In the genomic region with DNA sequence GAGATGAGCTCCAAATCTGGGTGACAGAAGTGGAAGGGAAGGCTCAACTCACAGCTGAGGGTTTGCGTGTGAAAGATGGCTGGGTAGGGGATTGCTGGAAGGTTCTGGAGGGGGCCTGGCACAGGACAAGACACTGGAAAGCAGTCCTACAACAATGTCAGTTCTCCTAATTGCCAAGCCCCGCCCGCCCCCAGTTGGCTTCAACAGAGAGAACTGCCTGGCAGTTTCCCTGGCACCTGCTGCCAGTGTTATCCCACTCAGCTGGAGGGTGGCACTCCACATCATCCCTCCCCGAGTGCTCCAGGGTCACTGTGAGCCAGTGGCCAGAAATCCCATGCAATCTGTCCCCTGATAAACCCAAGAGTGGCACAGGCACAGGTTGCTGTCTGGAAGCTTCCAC, we compare ENCODE assay signal across 22 mouse cellular contexts. TPM values are rescaled to one million over a fixed set of nuclear protein-coding genes. Genes with fewer than 3 reads are reported as not detected.
DNase-seq lines count a peak whose midpoint lies in the region; ATAC-seq and TF ChIP-seq lines count a peak whose summit lies in the region.
"Had no signal": no experiment of that assay in that cellular context is flagged by ENCODE, and none has a peak within 500 bp of the region (broad histone marks: within the 10 kb centered on the region; RNA-seq: fewer than 3 reads in every experiment).

No protein-coding gene starts in this region.

- H3K9ac ChIP-seq in forebrain, postnatal 0 days = no peak overlapping the region
- no peak overlapping the region for H3K9ac ChIP-seq in forebrain, embryonic 11.5 days (ENCODE audit: low read length)
- H3K9ac ChIP-seq: forebrain, embryonic 15.5 days; heart, embryonic 15.5 days; hindbrain, embryonic 14.5 days had no signal

- no peaks in the 10 kb centered on the region for H3K36me3 ChIP-seq in forebrain, postnatal 0 days (ENCODE audit: insufficient read depth)
- H3K36me3 ChIP-seq in forebrain, embryonic 11.5 days (ENCODE audit: control insufficient read depth, insufficient read depth, low read length) = no peaks in the 10 kb centered on the region
- H3K36me3 ChIP-seq: embryonic facial prominence, embryonic 10.5 days; forebrain, embryonic 15.5 days; G1E; heart, embryonic 15.5 days had no signal

- intact Hi-C loops in left cerebral cortex, postnatal 4 days (cut with DNase I) = no loop called here
- intact Hi-C loops in left cerebral cortex, adult 2 months (cut with DNase I) = no loop called here

- H3K27me3 ChIP-seq in forebrain, postnatal 0 days (ENCODE audit: insufficient read depth, low read length) = no peaks in the 10 kb centered on the region
- H3K27me3 ChIP-seq in forebrain, embryonic 11.5 days (ENCODE audit: control insufficient read depth, insufficient read depth, low read length) = peaks cover 3% of the 10 kb centered on the region; the same call in 1 of the 2 replicates
- H3K27me3 ChIP-seq: heart, embryonic 15.5 days had no signal

- WGBS in forebrain, postnatal 0 days = 40% methylated on average over 4 of the region's 4 CpGs
- 93% methylated on average over 4 of the region's 4 CpGs for WGBS in forebrain, embryonic 11.5 days

- no peak for TF ChIP-seq CTCF in forebrain, postnatal 0 days (IDR thresholded peaks at IDR 0.05; ENCODE audit: low read depth)
- no peak for TF ChIP-seq CTCF in left cerebral cortex, adult 2 months (IDR thresholded peaks at IDR 0.05)

- H3K4me2 ChIP-seq in forebrain, postnatal 0 days (ENCODE audit: low read depth) = no peak overlapping the region
- H3K4me2 ChIP-seq in forebrain, embryonic 11.5 days (ENCODE audit: low read depth, low read length, severe bottlenecking) = no peak overlapping the region
- H3K4me2 ChIP-seq: forebrain, embryonic 15.5 days; heart, embryonic 11.5 days; heart, embryonic 15.5 days; hindbrain, embryonic 14.5 days had no signal

- no peak overlapping the region for H3K27ac ChIP-seq in forebrain, postnatal 0 days (ENCODE audit: low read depth, low read length)
- no peak overlapping the region for H3K27ac ChIP-seq in forebrain, embryonic 11.5 days (ENCODE audit: low read depth, low read length)
- H3K27ac ChIP-seq in left cerebral cortex, adult 2 months = no peak overlapping the region
- H3K27ac ChIP-seq: embryonic facial prominence, embryonic 10.5 days; forebrain, embryonic 15.5 days; heart, adult 2 months; heart, embryonic 15.5 days; hindbrain, embryonic 14.5 days had no signal

- no peak overlapping the region for H3K4me3 ChIP-seq in forebrain, postnatal 0 days (ENCODE audit: low read depth, low read length)
- H3K4me3 ChIP-seq in forebrain, embryonic 11.5 days (ENCODE audit: low read depth, low read length) = no peak overlapping the region
- no peak overlapping the region for H3K4me3 ChIP-seq in left cerebral cortex, adult 2 months
- H3K4me3 ChIP-seq: embryonic facial prominence, embryonic 10.5 days; forebrain, embryonic 15.5 days; heart, adult 2 months; heart, embryonic 15.5 days had no signal

- DNase-seq in cerebellum, adult 9-11 months = peak; percentile 25
- DNase-seq in cerebellum, postnatal 36 days = no peak
- no peak for DNase-seq in forebrain, postnatal 0 days
- DNase-seq in forebrain, embryonic 11.5 days (ENCODE audit: low spot score) = no peak
- DNase-seq in layer of hippocampus, adult 9-11 months = peak; percentile 44
- DNase-seq in layer of hippocampus, postnatal 25 days (ENCODE audit: extremely low spot score in 1 of 2, low spot score in 1 of 2) = no peak
- peak; percentile 85 for DNase-seq in left cerebral cortex, postnatal 4 days
- no peak for DNase-seq in left cerebral cortex, adult 2 months (ENCODE audit: extremely low spot score in 1 of 2, low spot score in 2 of 2)
- DNase-seq: adrenal gland, adult 8-10 months; adrenal gland, postnatal 36 days; B cell, adult 2 months; cerebellum, adult 11-12 months; heart, adult 2 months; heart, postnatal 14 days had no signal

- no peaks in the 10 kb centered on the region for H3K4me1 ChIP-seq in forebrain, postnatal 0 days (ENCODE audit: insufficient read depth)
- 0 out of 2 replicates have a peak, but pooled peaks cover under 1% of the 10 kb centered on the region for H3K4me1 ChIP-seq in forebrain, embryonic 11.5 days (replicated peaks; ENCODE audit: control insufficient read depth, insufficient read depth, low read length)
- H3K4me1 ChIP-seq: heart, embryonic 15.5 days had no signal

- H3K9me3 ChIP-seq in forebrain, postnatal 0 days (ENCODE audit: low read length) = no peaks in the 10 kb centered on the region
- no peaks in the 10 kb centered on the region for H3K9me3 ChIP-seq in forebrain, embryonic 11.5 days (ENCODE audit: control insufficient read depth, low read length)
- H3K9me3 ChIP-seq: embryonic facial prominence, embryonic 10.5 days; forebrain, embryonic 15.5 days; G1E; heart, embryonic 15.5 days had no signal

- ATAC-seq in forebrain, postnatal 0 days = peak; percentile 34; the same call in 1 of the 2 replicates
- no peak for ATAC-seq in forebrain, embryonic 11.5 days (replicated peaks; ENCODE audit: low FRiP score)
- ATAC-seq: CD4-positive, CD25-positive, alpha-beta regulatory T cell, adult 4 months; forebrain, embryonic 15.5 days; intestine, embryonic 16.5 days had no signal

RNA-seq across cellular contexts. Expression of gene Lmo1, which starts 23.9 kb away (rescaled TPM):
- 59.4 and 75.5 TPM in 2 replicates for total RNA-seq in forebrain, postnatal 0 days (2014; rRNA removed)
- 84.0 and 86.5 TPM in 2 replicates for polyA plus RNA-seq in forebrain, postnatal 0 days (2015; fragmentation: Nextera tagmentation; extraction: Ambion mirVana)
- polyA plus RNA-seq in forebrain, embryonic 11.5 days (2014; fragmentation: Nextera tagmentation; extraction: Ambion mirVana) = 114 and 145 TPM in 2 replicates
- total RNA-seq in layer of hippocampus, postnatal 25 days (2021) = 10 to 100 TPM; 63.2 to 72.8 TPM
- 10 to 100 TPM; 46.0 to 48.5 TPM for total RNA-seq in left cerebral cortex, postnatal 4 days (2021)
- total RNA-seq in left cerebral cortex, adult 2 months (2021) = 10 to 100 TPM; 13.7 to 15.4 TPM
- total RNA-seq: G1E had no signal
- polyA plus RNA-seq: CD4-positive, CD25-positive, alpha-beta regulatory T cell, adult 4 months; G1E had no signal

Comparison
In these comparisons a context has a peak if more than half of its experiments do, and no peak if none do; other contexts are left out.
1. DNase-seq: peak in cerebellum, adult 9-11 months (single experiment), layer of hippocampus, adult 9-11 months (single experiment) and left cerebral cortex, postnatal 4 days (single experiment); none in cerebellum, postnatal 36 days (0 of 2), forebrain, postnatal 0 days (single experiment), forebrain, embryonic 11.5 days (single experiment), layer of hippocampus, postnatal 25 days (0 of 2) and left cerebral cortex, adult 2 months (0 of 2).